Mouse (Mus musculus) heart, embryonic 11.5 days (tissue): Measurements from ENCODE around the gene Prox1. TPM values are rescaled to one million over a fixed set of nuclear protein-coding genes. Genes with fewer than 3 reads are reported as not detected.

Experiments
- ATAC-seq: fragments of 200-750 bp; cut with Nextera tagmentation; replicated peaks from 2 replicates; pipeline ENCODE4 v1.8.0; 2017; ENCODE audit warnings: moderate library complexity; ENCODE audit not compliant: insufficient number of reproducible peaks, low FRiP score, low TSS enrichment
- H3K27ac ChIP-seq: fragments of 300-500 bp; sonication (generic); 2 replicates; pipeline ENCODE4 v1.5.1; 2014; ENCODE audit warnings: mild to moderate bottlenecking, low read depth, low read length
- H3K27me3 ChIP-seq: fragments of 300-500 bp; sonication (generic); 2 replicates; pipeline ENCODE4 v1.6.1; 2014; ENCODE audit warnings: mild to moderate bottlenecking, low read length, mixed read lengths; ENCODE audit not compliant: control insufficient read depth, insufficient read depth
- H3K36me3 ChIP-seq: fragments of 300-500 bp; sonication (generic); 2 replicates; pipeline ENCODE4 v1.6.1; 2014; ENCODE audit warnings: mild to moderate bottlenecking, low read length, moderate library complexity, mixed read lengths; ENCODE audit not compliant: control insufficient read depth, insufficient read depth
- H3K4me1 ChIP-seq: fragments of 300-500 bp; sonication (generic); 2 replicates; pipeline ENCODE4 v1.6.1; 2014; ENCODE audit warnings: low read length; ENCODE audit not compliant: control insufficient read depth, insufficient read depth
- H3K4me2 ChIP-seq: fragments of 300-500 bp; sonication (generic); 2 replicates; pipeline ENCODE4 v1.6.1; 2014; ENCODE audit warnings: mild to moderate bottlenecking, moderate library complexity
- H3K4me3 ChIP-seq: fragments of 300-500 bp; sonication (generic); 2 replicates; pipeline ENCODE4 v1.5.1; 2014; ENCODE audit warnings: low read depth, low read length
- H3K9ac ChIP-seq: fragments of 300-500 bp; sonication (generic); 2 replicates; pipeline ENCODE4 v1.6.1; 2014; ENCODE audit warnings: mild to moderate bottlenecking, low read depth, low read length, moderate library complexity
- H3K9me3 ChIP-seq: fragments of 300-500 bp; sonication (generic); replicated peaks from 2 replicates; pipeline ENCODE4 v1.6.1; 2016; ENCODE audit warnings: low read length; ENCODE audit not compliant: control insufficient read depth
- WGBS: fragments of 180-500 bp; shearing (Covaris S2); extraction: QIAGEN DNeasy Blood & Tissue Kit; methylation state at CpG from one replicate; pipeline ENCODE4 v1.1.7; 2014; ENCODE audit not compliant: insufficient replicate concordance; 5-methylcytosine and 5-hydroxymethylcytosine counted together
- polyA plus RNA-seq: library from polyadenylated mRNA; unstranded; fragments of >200 nt; fragmentation: Nextera tagmentation; extraction: Ambion mirVana; gene quantifications from 2 replicates; pipeline ENCODE4 v1.2.1, GENCODE M21; 2014

Prox1 gene
- polyA plus RNA-seq, 1 experiment from 2014 or later, result 12.6 TPM

GRCm38 (mm10) chr1:190171341-190171740 lies 827 bp upstream of the Prox1 start:
- H3K4me3 ChIP-seq, result peak overlapping the region; percentile 70
- H3K9me3 ChIP-seq, result no peaks in the 10 kb centered on the region
- no peak overlapping the region for H3K27ac ChIP-seq
- peak overlapping the region; percentile 95 for H3K4me2 ChIP-seq
- H3K9ac ChIP-seq, result peak overlapping the region; percentile 94
- peaks cover 19% of the 10 kb centered on the region for H3K27me3 ChIP-seq
- ATAC-seq, result no peak
- H3K36me3 ChIP-seq, result no peaks in the 10 kb centered on the region
- 4% methylated on average over 10 of the region's 10 CpGs for WGBS
- peaks cover 32% of the 10 kb centered on the region for H3K4me1 ChIP-seq

- Histone ChIP-seq H3K9ac (peak overlapping the region; percentile 94), H3K27me3 (peaks cover 15% of the 10 kb centered on the region), H3K4me3 (peak overlapping the region; percentile 70), H3K9me3 (no peaks in the 10 kb centered on the region), H3K36me3 (no peaks in the 10 kb centered on the region), H3K27ac (peak overlapping the region; percentile 94), H3K4me2 (peak overlapping the region; percentile 95), H3K4me1 (peaks cover 32% of the 10 kb centered on the region)
- ATAC-seq, result peak; percentile 24; the same call in 1 of the 2 replicates
- 0% methylated on average over 24 of the region's 24 CpGs for WGBS
Measured at GRCm38 (mm10) chr1:190170819-190171216, 304 bp upstream of the Prox1 start.

- Histone ChIP-seq H3K4me1 (peaks cover 17% of the 10 kb centered on the region), H3K4me3 (peak overlapping the region; percentile 70), H3K4me2 (peak overlapping the region; percentile 95), H3K27me3 (peaks cover 6% of the 10 kb centered on the region), H3K36me3 (no peaks in the 10 kb centered on the region), H3K9ac (peak overlapping the region; percentile 94), H3K9me3 (no peaks in the 10 kb centered on the region), H3K27ac (peak overlapping the region; percentile 94)
- WGBS, result under 1% methylated on average over 51 of the region's 51 CpGs
- peak; percentile 78 for ATAC-seq
Measured at GRCm38 (mm10) chr1:190168761-190169671, 1.5 kb downstream of the Prox1 start.

GRCm38 (mm10) chr1:190168115-190168514 lies 2.4 kb downstream of the Prox1 start:
- peaks cover 6% of the 10 kb centered on the region for H3K27me3 ChIP-seq
- H3K9ac ChIP-seq, result peak overlapping the region; percentile 94
- ATAC-seq, result no peak
- H3K4me1 ChIP-seq, result peaks cover 10% of the 10 kb centered on the region
- H3K4me3 ChIP-seq, result peak overlapping the region; percentile 70
- no peaks in the 10 kb centered on the region for H3K9me3 ChIP-seq
- H3K27ac ChIP-seq, result peak overlapping the region; percentile 94; the same call in 1 of the 2 replicates
- no peaks in the 10 kb centered on the region for H3K36me3 ChIP-seq
- 2% methylated on average over 4 of the region's 4 CpGs for WGBS
- H3K4me2 ChIP-seq, result peak overlapping the region; percentile 95

- H3K27ac ChIP-seq, result no peak overlapping the region
- no peaks in the 10 kb centered on the region for H3K9me3 ChIP-seq
- ATAC-seq, result no peak
- WGBS, result 17% methylated on average over 1 of the region's 1 CpGs
- peak overlapping the region; percentile 70 for H3K4me3 ChIP-seq
- H3K4me1 ChIP-seq, result peaks cover 5% of the 10 kb centered on the region
- H3K36me3 ChIP-seq, result no peaks in the 10 kb centered on the region
- peak overlapping the region; percentile 95 for H3K4me2 ChIP-seq
- H3K9ac ChIP-seq, result peak overlapping the region; percentile 94; the same call in 1 of the 2 replicates
- H3K27me3 ChIP-seq, result peaks cover 3% of the 10 kb centered on the region; the same call in 1 of the 2 replicates
Measured at GRCm38 (mm10) chr1:190167609-190168008, 2.9 kb downstream of the Prox1 start.

GRCm38 (mm10) chr1:190165511-190165910 lies 5.0 kb downstream of the Prox1 start:
- H3K9me3 ChIP-seq, result no peaks in the 10 kb centered on the region
- peaks cover 4% of the 10 kb centered on the region; the same call in 1 of the 2 replicates for H3K4me1 ChIP-seq
- no peak overlapping the region for H3K4me2 ChIP-seq
- H3K27me3 ChIP-seq, result no peaks in the 10 kb centered on the region
- H3K9ac ChIP-seq, result no peak overlapping the region
- H3K27ac ChIP-seq, result no peak overlapping the region
- no peak overlapping the region for H3K4me3 ChIP-seq
- WGBS, result 56% methylated on average over 4 of the region's 4 CpGs
- no peaks in the 10 kb centered on the region for H3K36me3 ChIP-seq
- ATAC-seq, result no peak

- H3K9me3 ChIP-seq, result no peaks in the 10 kb centered on the region
- H3K9ac ChIP-seq, result no peak overlapping the region
- no peak overlapping the region for H3K27ac ChIP-seq
- no peaks in the 10 kb centered on the region for H3K27me3 ChIP-seq
- no peak for ATAC-seq
- H3K4me2 ChIP-seq, result no peak overlapping the region
- H3K36me3 ChIP-seq, result 0 out of 2 replicates have a peak, but pooled peaks cover 2% of the 10 kb centered on the region
- 86% methylated on average over 6 of the region's 6 CpGs for WGBS
- no peak overlapping the region for H3K4me3 ChIP-seq
- H3K4me1 ChIP-seq, result peaks cover 4% of the 10 kb centered on the region; the same call in 1 of the 2 replicates
Measured at GRCm38 (mm10) chr1:190163471-190163870, 7.0 kb downstream of the Prox1 start.

- ATAC-seq, result no peak
- Histone ChIP-seq H3K4me2 (no peak overlapping the region), H3K4me1 (no peaks in the 10 kb centered on the region), H3K4me3 (no peak overlapping the region), H3K36me3 (0 out of 2 replicates have a peak, but pooled peaks cover 2% of the 10 kb centered on the region), H3K9ac (no peak overlapping the region), H3K27ac (no peak overlapping the region), H3K27me3 (no peaks in the 10 kb centered on the region), H3K9me3 (no peaks in the 10 kb centered on the region)
- WGBS, result 87% methylated on average over 19 of the region's 19 CpGs
Measured at GRCm38 (mm10) chr1:190161708-190162465, 8.6 kb downstream of the Prox1 start.
